Mouse (Mus musculus): ENCODE results near the gene Nanog.

DNA sequence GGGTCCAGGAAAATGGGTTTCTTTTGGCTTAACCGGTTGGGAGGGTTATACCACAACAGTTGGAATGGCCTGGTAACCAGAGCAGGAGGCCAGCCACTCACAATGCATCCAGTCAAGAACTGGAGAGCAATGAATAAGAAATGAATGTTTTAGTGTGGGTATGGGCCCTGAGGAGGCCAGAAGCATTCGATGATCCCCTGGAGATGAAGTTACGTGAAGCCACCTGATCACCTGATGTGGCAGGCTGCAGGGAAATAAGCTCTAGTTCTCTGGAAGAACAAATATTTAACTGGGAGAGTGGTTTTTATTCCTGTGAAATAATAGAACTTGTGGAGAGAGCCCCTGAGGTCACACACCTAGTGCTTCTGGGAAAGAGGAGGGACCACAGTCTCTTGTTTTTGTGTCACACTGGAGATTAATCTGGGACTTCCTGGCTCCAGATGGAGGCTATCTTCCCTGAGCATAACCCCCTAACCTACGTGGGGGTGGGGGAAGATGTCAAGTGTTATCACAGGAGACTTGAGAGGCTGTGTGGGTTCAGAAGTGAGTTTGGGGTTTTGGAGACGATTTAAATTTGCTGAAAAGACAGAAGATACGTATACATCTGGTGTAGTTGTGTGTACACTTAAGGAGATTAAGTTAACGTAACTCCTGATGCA, 7.5 kb downstream of the Nanog start:
- TF ChIP-seq CTCF (conservative IDR thresholded peaks at IDR 0.05; ENCODE audit: low read length) (no peak), POU5F1 (IDR thresholded peaks at IDR 0.05; ENCODE audit: borderline replicate concordance, low read length) (no peak), NANOG (IDR thresholded peaks at IDR 0.05; ENCODE audit: borderline replicate concordance, low read length) (no peak)
